Mouse (Mus musculus) frontal cortex, adult 2 months (tissue): ENCODE measurements around the gene Aspdh. TPM values are rescaled to one million over a fixed set of nuclear protein-coding genes. Genes with fewer than 3 reads are reported as not detected.

Experiments used
- DNase-seq, 2 experiments: peaks; one replicate each; pipeline ENCODE4 v3.0.0; 2022; ENCODE audit warnings: low spot score in 1 of 2; ENCODE audit errors: extremely low spot score in 1 of 2
- polyA plus RNA-seq: library from polyadenylated mRNA; depleted of rRNA; stranded (reverse); fragments of >200 nt; gene quantifications from 2 replicates; pipeline ENCODE4 v1.2.3, GENCODE M21; 2012; rRNA removed

Gene Aspdh
- polyA plus RNA-seq, result 12.2 and 14.4 TPM in 2 replicates

DNA sequence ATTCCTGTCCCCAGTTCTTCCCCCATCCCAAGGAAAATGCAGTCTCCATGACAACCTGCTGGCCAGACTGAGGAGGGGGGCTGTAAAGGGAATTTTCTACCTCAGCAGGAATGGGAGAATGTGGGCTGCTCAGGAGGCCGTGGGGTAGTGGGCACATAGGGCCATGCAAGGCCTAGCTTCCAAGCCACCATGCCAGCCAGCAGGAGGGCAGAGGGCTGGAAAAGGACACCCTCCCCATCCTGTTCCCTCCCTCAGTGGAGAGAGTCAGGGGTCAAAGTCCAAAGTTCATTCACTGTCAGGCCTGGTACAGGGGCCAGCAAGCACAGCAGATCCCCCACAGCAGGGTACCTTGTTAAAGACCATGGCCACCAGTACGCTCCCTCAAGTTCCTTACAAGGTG lies at the start of gene Aspdh:
Gene Aspdh (plus strand): TSS at position 281 of the 400 bp plus-strand sequence.
- no peak for DNase-seq

DNA sequence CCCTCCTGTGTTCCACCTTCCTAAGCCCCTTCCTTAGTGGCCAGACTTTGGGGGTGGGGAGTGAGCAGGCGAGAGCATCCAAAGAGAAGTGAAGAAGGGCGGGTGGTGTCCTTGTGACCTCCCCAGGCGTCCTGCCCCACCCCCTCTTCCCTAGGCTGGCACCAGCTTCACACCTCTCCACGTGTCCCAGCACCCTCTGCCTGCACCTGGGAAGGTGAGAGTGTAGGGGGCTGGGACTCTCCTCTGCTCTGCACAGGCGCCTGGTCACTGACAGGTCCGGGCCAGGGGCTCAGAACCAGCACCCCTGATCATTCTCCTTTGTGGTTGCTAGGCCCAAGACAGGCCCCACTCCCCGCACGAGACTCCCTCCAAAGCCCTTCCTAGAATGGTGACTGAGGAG lies 37.5 kb upstream of the Aspdh start:
- DNase-seq, result no peak

DNA sequence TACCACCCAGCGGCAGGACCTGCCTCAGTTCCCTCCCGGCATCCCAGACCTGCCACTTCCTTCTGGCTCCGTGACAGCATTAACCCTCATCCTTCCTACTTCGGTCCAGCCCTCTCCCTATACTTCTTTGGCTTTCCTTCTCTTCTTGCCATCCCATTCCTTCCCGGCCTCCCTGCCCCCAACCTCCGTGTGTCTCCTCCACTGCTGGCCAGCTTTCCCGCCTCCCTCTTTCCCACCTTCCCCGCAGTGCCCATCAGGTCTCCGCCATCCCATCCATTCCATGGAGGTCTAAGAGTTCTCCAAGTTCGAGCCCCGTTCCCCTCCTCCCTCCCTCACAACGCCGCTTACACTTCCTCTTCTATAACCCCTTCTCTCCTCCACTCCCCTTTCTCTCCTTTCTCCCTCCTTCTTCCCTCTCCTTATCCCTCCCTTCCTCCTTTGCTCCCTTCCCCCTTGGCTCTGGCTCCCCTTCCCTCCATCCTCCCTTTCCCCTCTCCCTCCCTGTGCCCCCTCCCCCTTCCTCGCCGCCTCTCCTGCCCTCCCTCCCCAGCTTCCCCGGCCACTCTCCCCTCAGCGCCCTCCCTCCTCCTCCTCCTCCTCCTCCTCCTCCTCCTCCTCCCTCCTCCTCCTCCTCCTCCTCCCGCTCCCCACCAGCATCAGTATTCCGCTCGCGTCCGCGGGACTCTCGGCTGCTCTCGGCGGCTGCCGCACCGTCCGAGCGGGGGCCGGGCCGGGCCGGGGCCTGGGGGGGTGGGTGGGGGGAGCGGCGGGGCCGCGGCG lies 36.8 kb upstream of the Aspdh start:
- DNase-seq, result peak in 1 of 2 experiments; percentile 62

DNA sequence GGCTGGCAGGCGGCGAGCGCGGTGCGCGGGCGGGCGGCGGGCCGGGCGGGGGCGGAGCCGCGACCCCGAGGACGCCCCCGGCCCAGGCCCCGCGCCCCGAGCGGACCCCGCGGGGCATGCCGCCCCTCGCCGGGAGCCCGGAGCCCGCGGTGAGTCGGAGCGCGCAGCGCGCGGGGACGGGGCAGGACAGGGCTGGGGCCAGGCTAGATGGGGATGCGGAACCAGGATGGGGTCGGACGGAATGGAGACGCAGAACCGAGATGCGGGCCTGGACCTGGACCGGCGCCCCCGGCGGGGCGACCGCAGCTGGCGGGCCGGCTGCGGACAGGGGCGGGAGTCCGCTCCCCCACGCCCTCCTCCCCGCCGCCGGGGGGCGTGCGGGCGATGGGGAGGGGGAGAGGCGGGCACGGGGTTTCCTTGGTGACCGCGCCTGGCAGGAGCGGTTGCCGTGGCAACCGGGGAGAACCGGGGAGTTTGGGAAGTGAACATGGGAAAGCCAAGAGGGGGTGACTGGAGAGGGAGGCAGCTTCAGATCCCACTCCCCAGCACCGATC lies 36.1 kb upstream of the Aspdh start, which contains the start of gene Lrrc4b:
Gene Lrrc4b (plus strand): TSS at position 51 of the 554 bp plus-strand sequence.
- peak in 1 of 2 experiments; percentile 80 for DNase-seq

DNA sequence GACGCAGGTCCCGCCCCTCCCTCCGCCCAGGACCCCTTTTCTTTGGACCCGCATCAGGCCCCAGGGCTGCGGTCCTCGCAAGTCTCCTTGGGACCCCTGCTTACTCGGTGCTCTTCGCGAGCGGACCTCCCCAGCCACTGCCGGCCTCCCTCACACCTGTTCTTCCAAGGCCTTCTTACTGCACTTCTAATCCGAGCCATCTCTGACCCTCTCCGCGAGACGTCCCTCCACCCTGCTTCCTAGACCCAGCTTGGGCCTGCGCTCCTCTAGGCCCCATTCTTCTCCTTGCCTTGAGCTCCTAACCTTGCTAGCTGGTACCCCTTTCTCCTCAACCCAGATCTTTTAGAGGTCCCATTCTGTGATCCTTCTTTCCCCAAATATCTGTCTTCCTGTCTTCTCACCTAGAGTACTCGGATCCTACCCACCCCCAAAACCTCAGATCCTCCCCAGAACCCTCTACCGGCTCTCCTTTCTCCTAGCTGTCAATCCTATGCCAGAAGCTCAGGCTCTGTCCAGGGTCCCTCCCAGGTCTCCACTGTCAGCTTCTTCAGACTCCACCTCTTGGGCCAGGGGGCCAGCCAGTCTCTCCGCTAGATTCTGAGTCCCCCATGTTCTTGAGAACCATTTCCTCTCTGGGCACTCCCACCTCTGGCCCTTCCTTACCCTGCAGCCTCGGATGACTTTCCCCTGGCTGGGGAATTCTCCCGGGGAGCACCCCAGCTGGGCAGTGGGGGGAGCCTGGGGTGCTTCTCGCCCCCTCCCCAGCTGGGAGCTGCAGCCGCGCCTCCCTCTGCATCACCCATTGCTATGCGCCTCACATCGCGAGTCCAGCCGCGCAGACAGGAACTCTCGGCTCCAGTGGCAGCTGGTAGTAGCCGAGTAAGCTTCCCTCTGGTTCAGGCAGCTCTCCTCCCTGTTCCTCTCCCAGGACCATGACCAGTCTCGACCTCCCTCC lies 35.4 kb upstream of the Aspdh start:
- peak in 1 of 2 experiments; percentile 61 for DNase-seq

DNA sequence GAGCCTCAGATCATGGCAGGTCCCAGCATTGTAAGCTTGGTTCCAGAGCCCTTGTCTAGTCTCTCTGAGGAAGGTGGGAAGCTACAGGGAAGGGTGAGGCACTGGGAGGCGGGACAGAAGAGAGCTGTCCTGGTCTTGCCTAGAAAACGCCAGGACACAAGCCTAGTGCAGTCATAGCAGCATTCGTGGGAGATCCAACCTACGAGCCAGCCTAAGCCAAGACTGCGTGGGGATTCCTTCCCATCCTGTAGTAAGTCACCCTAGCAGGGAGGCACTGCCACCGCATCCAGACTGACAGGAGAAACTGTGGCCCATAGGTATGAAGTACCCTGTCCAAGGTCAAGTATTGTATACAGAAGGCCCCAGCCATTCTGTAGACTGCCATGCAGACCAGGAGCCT lies 32.6 kb upstream of the Aspdh start:
- peak in 1 of 2 experiments; percentile 56 for DNase-seq

DNA sequence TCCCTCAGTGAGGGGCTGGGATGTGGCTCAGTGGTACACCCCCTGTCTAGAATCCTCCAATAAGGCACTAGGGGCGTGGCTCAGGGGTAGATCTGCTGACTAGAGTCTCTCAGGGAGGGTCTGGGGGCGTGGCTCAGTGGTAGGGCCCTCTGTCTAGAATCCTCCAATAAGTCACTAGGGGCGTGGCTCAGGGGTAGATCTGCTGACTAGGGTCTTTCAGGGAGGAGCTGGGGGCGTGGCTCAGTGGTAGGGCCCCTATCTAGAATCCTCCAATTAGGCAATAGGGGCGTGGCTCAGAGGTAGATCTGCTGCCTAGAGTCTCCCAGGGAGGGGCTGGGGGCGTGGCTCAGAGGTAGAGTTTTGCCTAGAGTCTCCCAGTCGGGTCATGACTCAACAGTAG lies 31.8 kb upstream of the Aspdh start:
- DNase-seq, result no peak

DNA sequence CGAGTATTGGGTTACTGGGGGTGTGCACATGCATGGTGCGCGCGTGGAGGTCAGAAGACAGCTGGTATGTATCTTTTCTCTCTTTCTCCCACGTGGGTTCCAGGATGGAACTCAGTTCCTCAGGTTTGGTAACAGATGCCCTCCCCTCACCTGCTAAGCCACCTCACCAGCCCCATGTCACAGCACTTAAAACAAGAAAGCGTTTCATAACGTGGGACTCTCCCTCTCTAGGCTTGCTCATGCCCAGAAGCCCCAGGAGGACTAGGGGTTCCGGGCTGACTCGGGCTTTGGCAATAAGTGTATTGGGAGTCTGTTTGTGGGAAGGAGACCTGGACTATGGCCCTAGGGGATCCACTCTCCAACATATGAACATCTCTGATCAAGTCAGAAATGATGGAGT lies 31.1 kb upstream of the Aspdh start:
- no peak for DNase-seq

DNA sequence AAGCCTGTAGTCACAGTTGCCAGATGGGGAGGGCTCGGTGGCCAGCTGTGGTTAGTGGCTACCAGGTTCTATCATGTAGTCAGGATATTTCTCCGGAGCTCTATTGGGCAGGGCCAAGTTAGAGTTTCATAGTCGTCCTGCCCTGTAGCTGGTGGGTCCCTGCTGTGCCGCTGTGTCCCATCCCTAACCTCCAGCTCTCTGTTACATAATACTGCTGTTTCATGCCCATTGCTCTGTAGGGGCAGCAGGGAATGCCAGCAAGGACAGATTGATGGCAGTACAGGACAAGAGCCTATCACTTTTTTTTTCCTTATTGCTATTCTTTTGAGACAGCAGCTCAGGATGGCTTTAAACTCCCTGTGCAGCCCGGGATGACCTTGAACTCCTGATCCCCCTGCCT lies 29.4 kb upstream of the Aspdh start:
- DNase-seq, result no peak

DNA sequence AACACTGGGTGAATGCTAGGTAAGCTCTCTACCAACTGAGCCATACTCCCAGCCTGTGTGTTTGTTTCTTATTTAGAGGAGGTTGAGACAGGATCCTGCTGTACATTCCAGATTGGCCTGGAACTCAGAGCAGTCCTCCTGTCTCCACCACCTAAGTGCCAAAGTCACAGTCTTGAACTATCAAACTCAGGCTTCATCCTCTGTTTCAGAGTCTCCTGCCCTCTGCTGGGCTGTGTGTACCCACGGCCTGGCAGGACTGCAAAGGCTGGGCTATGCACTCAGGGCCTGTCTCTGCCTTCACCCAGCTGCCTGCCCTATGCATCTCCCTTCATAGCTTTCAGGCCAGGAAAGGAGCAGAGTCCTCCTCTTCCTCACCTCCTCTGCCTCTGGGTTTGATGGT lies 28.9 kb upstream of the Aspdh start:
- DNase-seq, result no peak

DNA sequence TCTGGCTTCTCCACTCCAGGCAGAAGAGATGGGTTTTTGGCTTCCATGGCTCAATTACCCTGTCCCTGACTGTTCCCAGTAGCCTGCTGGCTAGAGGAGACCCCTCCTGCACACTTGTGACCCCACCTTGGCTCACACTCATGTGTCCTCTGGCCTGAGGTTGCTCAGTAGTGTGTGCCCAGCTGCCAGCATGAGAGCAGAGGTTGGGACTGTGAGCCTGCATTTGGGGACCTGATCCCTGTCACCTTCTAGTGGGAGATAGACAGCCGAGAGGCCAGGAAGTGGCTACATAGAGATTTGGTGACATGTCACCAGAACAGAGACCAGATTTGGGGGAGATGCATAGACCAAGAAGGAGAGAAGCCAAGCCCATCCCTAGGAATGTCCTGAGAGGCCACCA lies 28.0 kb upstream of the Aspdh start:
- DNase-seq, result no peak

DNA sequence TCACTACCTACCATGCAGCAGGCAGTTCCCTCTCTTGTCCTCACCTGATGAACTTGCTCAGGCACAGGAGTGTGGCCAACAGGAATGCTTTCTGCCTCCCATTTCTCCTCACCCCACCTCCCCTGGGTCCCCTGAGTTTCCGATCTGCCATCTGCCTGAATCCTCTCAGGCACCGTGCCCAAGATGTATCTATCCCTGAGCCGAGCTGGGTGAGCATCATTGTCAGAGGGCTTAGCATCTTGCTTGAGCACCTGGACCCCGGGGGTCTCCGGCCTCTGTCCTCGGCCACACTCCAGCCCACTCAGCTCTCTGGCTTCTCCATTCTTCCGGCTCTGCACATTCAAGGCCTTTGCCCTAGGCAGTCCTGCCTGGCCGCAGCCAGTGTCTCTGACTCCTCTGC lies 27.3 kb upstream of the Aspdh start:
- no peak for DNase-seq

DNA sequence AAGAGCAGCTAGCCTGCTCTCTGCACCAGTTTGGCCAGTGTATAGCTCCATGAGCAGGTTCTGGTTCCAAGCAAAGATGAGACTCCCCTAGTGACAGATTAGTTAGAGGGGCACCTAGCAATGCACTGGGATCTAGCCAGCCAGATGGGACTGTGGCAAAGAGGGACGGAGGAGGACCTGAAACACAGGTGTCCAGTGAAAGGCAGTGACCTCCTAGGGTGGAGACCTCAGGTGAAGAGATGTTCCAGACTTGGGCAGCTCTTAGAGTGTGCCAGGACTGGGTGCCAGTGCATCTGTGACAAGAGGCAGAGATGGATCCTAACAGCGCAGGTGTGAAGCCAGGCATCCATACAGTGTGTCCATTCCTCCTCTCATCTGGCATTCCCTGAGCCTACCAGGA lies 25.5 kb upstream of the Aspdh start:
- DNase-seq, result no peak

DNA sequence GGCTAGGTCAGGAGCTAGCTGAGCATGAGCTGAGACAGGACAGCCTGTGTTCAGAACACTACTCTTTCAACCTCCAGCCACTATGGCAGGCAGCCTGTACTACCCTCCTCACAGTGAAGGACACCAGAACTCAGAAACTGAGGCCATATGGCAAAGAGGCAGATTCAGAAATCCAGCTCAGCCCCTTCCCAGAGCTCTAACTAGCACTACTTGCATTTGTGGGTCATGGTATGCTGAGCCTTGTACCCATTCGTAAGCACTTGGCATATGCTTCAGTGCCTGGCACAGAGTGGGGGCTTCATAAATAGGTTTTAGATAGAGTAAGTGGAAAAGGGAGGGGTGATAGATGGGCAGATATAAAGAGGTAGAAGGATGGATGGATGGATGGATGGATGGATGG lies 24.7 kb upstream of the Aspdh start:
- no peak for DNase-seq

DNA sequence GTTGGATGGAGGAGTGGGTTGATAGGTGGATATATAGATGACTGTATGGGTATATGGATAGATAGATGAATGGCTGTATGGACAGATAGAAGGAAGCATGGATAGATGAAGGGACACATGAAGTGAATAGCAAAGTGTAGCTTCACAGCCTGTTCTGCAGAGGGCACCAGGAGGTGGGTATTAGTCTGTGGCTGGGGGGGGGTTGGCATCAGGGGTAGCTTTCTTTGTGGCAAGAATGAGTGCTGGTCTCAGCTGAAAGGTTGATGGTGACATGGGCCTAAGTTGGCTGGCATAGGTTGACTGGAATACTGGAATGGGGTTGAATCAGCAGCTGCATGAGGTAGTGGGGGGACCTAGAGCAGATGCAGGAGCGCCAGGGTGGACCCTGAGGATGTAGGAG lies 24.0 kb upstream of the Aspdh start:
- DNase-seq, result no peak

DNA sequence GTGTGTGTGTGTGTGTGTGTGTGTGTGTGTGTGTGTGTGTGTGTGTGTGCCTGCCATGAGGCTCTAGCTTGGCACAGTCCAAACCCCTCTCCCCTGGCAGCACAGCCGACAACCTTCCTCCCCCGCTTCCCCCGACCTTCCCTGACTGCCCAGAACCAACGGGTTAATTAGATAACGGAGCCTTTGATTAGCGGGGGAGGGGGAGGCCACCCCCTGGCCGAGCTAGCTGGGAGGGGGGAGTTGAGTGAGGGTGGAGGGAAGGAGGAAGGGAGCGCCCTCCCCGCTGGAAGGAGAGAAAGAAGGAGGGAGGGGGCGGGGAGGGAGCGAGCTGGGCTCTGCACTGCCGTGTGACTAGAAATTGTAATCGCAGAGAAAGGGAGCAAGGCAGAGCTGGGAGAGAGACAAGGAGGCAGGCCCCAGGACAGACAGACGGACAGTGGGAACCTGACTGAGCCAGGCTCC lies 23.5 kb upstream of the Aspdh start:
- DNase-seq, result peak in 1 of 2 experiments; percentile 74

DNA sequence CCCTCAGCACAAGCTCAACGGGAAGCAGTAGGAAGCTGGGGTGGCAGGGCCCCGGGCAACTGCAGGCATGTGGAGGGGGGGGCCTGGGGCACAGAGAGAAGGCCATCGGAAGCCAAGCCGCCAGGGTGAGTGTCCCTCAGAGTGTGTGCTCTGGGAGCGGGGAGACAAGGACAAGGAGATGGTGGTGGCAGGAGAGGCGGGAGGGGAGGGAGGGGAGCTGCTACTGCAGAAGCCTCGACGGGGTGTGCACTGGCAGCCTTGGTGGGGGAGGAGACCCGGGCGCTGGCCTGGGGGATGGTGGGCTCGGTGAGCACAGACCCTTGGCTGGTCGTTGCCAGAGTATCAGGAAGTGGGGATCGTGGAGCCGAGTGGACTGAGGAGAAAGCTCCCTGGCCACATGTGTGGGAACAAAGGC lies 22.8 kb upstream of the Aspdh start:
- DNase-seq, result no peak

DNA sequence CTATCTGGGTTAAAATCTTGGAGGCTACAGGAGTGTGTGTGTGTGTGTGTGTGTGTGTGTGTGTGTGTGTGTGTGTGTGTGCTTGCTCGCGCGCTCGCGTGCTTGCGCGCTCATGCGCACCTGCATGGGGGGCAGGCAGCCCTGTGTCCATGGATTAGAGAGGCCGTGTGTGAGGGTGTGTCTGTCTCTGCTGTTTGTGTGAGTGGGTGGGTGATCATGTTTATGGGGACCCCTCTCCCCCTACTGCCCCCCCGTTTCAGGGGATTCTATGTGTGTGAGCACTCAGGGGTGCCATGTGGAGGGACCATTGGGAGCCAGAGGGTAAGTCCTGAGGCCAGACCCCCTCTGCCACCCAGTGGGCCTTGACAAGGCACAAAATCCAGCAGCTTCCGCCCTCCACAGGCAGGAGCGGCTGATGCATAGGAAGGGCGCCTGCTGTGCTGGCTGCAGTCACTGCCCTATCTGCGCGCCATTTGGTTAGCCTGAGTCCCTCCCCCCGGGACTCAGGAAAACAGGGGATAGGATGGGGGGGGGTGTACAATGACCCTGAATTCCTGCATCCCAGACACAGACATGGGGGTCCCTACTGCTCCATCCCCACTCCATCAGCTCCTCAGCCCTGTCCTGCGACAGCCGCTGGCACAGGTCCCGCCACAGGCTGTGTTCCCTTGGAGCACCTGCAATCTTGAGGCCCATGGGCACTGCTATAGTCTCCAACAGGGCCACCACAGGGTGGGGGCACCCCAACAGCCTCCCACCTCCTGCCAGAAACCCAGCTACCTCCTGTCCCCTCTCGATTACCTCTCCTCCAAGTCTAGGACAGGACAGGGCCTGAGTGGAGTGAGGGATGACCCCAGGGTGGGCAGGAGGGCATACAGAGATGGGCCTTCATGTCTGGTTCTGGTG lies 21.7 kb upstream of the Aspdh start:
- no peak for DNase-seq

DNA sequence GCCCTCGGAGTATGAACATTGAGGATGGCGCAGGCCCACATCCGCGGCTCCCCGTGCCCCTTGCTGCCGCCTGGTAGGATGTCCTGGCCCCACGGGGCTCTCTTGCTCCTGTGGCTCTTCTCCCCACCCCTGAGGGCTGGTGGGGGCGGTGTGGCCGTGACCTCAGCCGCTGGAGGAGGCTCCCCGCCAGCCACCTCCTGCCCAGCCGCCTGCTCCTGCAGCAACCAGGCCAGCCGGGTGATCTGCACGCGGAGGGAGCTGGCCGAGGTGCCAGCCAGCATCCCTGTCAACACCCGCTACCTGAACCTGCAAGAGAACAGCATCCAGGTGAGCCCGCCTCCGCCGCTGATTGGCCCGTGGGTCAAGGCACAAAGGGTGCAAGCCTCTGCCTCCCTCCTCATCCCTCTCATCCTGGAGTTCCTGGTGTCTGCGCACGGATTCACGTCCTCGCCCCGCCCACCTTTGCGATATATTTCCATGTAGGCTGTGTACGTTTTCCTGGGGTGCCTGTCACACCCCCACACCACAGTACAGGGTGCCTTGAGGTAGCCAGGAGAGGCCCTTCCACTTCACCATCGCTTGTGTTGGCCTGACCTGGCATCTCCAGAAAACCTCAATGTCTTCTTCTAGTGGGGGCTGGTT lies 20.2 kb upstream of the Aspdh start:
- DNase-seq, result no peak

DNA sequence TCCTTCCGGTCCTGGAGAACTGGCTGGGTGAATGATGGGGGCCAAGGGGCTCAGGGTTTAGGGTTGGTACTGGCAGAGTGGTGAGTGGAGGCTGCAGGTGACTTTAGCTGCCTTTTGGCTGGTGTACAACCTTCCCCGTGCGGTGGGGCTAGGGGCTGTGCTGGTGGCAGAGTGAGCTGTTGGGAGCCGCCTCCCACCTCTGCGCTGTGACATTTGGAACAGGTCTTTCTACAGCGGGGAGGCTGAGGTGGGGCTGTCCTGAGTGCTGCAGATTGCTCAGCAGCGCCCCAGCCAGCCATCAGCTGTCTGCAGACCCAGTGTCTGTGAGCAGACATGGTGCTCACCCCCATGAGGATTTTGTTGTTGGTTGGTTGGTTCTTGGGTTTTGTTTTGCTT lies 19.7 kb upstream of the Aspdh start:
- no peak for DNase-seq
